Mouse (Mus musculus) layer of hippocampus, adult 2 months (tissue): ENCODE data around the gene Abcc12. TPM values are rescaled to one million over a fixed set of nuclear protein-coding genes. Genes with fewer than 3 reads are reported as not detected.

Experiments used
- DNase-seq, 2 experiments: peaks; one replicate each; pipeline ENCODE4 v3.0.0; 2022; ENCODE audit warnings: low spot score in 2 of 2
- H3K27ac ChIP-seq: fragments of 200-600 bp; 2 replicates; pipeline ENCODE4 v1.8.1; 2022
- H3K4me3 ChIP-seq: fragments of 200-600 bp; 2 replicates; pipeline ENCODE4 v1.8.1; 2022; ENCODE audit warnings: mild to moderate bottlenecking
- CTCF ChIP-seq: fragments of 200-600 bp; conservative IDR thresholded peaks from 2 replicates; pipeline ENCODE4 v1.8.1; 2022; ENCODE audit warnings: antibody characterized with exemption, mild to moderate bottlenecking, moderate library complexity
- total RNA-seq, 2 experiments: library from RNA; stranded (reverse); gene quantifications; 2 replicates each; pipeline ENCODE4 v1.2.3; 2021

Abcc12 gene
- total RNA-seq, 2 experiments from 2014 or later = 0.36 to 0.47 TPM

DNA sequence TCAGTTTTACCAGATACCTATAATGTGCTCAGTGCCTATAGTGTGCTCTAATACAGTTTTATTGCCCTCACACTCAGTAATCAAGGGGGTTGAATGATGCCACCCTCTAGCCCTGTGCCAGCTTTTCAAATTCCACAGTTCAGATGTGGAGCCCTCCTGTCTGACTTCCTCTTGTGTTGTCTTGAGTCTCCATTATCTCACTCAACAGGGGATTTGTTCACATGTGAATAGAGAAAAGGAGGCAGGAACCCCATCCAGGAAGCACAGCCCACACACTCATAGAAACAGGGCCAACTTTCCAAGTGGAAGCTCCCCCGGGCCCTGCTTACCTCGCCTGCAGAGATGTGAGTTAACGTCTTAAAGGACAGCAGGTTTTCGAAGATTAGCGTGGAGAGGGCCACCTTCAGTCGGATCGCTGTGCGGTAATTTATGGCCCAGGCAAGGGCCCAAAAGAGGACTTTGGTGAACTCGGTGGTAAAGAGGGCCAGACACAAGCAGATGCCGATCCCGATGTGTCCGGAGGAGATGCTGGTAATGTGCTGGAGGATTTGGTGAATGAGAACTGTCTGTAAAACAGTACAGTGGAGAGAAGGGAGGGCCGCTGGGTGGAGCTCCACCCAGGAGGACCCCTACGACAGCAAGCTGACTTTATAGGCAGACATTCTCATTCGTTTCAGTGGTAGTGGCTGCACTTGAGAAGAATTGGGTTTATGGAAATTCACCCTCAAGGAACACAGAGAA lies 20.4 kb downstream of the Abcc12 start:
- no peak for TF ChIP-seq CTCF
- no peak for DNase-seq
- no peak overlapping the region for H3K27ac ChIP-seq
- H3K4me3 ChIP-seq = no peak overlapping the region

DNA sequence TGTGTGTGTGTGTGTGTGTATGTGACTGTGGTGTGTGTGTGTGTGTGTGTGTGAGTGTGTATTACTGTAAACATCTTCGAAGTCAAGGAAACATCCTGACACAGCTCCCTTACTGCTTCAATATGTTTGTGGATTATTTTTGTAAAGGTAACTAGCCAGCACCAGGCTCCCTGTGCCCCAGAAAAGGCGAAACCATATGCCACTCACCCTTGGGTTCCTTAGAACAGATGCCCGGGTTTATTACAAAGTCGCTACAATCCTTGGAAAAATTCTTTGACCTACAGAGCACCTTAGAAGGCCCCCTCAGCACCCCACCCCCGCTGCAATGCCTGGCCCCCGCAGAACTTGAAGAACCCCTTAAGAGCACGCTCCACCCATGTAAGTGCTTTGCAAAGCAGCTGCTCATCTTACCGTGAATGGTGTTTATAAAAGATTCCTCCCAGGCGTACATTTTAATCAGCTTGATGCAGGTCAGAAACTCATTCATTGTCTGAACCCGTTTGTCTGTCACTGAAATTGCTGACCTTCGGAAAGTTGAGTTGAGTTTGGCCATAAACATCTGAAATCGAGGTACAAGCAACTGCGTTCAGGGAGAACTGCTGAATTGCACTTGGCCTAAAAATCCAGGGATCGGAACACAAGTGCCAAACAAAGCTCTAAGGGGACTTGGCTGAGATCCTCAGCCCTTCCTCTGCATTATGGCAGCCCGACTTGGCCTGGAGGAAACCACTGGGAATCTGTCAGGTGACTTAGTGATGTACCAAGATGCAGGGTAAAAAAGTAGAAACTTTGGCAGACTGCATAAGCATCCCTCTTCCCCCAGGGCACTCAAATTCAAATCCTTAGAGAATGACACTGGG lies 23.1 kb downstream of the Abcc12 start:
- H3K4me3 ChIP-seq = no peak overlapping the region
- no peak for DNase-seq
- H3K27ac ChIP-seq = no peak overlapping the region
- no peak for TF ChIP-seq CTCF

DNA sequence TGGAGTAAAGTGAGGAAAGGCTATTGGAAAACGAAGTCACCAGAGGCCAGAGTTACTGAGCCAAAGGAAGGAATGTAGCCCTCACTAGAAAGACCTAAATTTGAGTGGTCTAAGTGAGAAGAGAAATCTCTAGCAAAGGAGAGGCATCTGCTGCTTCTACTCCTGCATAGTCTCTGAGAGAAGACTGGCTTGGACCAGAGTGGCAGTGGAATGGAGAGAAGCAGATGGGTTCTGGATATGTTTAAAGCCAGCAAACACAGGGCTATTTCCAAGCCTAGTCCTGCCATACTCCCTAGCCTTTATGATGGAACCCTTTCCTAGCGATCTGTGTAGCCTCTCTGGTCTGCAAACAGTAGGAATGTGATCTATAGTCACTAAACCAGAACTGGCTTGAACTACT lies 24.9 kb downstream of the Abcc12 start:
- TF ChIP-seq CTCF = no peak
- no peak for DNase-seq
- no peak overlapping the region for H3K27ac ChIP-seq
- no peak overlapping the region for H3K4me3 ChIP-seq

DNA sequence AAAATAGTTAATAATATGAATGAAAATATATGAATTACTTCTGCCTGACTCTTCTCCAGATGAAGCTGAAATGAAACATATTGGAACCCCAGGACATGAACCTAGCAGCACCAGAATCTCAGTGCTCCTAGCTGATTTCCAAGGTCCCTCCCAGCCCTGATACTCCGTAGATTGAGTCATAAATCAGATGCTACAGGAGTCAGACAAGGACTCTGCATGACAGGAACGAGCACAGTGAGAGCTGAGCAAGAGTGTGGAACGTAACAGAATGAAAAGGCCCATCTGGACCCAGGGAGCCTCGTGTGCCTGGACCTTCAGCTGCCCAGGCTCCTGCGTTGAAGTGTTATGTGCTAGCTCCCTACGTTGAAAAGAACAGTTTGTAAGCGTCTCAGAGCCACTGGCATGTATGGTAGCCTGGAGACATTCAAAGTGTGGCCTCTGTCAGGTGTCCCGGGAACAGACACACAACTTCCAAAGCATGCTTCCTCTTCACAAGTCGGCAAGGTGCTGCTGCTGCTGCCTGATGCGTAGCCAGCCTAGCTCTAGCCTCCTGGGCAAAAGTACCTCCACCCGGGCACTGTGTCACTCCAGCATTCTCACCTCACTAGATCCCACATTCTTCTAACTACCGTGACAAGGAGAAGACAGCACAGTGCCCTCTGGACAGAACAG lies 26.1 kb downstream of the Abcc12 start:
- no peak overlapping the region for H3K27ac ChIP-seq
- DNase-seq = no peak
- TF ChIP-seq CTCF = no peak
- no peak overlapping the region for H3K4me3 ChIP-seq

DNA sequence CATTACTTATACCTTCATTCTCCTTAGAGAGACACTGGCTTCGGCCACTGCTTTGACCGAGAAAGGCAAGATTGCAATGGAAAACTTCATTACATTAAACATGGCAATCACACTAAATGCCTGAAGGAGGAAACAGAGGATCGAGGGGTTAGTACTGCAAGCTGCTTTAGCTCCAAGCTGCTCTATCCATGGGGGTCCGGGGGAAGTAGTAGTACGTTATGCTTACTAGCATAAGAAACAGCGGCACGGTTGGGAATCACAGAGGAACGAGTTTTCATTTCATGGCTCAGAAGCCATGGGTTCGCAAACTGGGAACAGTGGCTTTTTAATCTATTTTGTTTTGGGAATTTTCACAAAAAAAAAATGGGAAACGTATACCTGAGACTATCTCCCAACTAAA lies 30.0 kb downstream of the Abcc12 start:
- TF ChIP-seq CTCF = no peak
- DNase-seq = no peak

DNA sequence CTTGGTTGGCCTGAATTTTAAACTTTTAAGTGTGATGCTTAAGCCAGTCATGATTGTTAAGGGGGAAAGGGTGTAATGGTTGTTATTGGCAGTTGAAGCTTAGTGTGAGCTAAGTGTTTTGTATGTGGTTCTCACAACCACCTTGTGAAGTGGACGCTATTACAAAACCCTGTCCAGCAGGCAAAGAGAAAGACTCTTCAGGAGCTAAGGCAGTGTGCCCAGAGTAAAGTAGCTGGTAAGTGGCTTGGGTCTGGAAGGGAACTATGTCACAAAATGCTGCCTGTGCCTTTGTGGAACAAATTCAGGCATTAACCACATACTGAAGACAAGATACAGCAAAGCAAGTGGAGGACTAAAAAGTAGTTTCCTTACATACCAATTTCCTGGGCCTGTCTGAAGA lies 34.5 kb downstream of the Abcc12 start:
- Histone ChIP-seq H3K27ac (no peak overlapping the region), H3K4me3 (no peak overlapping the region)
- no peak for DNase-seq
- TF ChIP-seq CTCF = no peak

More for the DNA sequence above, 30.0 kb downstream of the Abcc12 start:
- Histone ChIP-seq H3K4me3 (no peak overlapping the region), H3K27ac (no peak overlapping the region)

DNA sequence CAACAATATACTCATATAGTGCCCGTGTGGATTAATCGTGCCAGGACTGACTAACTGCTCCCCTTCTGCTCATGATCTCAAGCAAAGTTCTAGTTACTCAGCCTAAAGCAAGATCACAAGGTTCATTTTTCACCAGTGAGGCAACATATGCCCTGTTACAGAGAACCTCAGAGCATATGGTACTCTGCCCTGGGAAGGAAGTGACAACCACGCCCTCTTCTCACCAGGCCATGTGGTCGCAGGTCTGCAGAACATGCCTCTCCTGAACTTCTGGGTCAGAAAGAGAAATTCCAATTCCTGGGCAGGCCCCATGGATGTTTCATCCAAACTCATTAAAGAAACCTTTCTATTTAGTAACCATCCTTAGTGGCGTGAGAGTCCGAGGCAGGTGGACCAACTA lies 39.6 kb downstream of the Abcc12 start:
- DNase-seq = no peak
- no peak overlapping the region for H3K27ac ChIP-seq
- TF ChIP-seq CTCF = no peak
- H3K4me3 ChIP-seq = no peak overlapping the region

DNA sequence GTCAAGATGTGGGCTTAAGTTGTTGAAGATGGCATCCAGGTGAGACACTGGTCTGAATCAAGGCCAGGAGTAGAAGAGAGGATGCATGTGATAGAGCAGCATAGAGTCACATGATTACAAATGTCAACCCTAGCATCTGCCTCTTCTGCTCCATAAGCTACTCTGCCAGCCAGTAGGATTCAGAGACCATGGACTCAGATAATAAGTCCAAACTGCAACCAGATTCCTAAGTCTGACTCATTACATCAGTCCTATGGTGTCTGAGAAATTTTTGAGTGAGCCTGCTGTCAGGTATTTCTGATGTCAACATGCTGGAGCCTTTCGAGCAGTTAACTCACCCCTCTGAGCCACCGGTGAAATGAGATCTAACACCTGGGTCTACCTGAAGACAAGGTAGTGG lies 40.1 kb downstream of the Abcc12 start:
- no peak for TF ChIP-seq CTCF
- H3K4me3 ChIP-seq = no peak overlapping the region
- H3K27ac ChIP-seq = no peak overlapping the region
- DNase-seq = no peak

DNA sequence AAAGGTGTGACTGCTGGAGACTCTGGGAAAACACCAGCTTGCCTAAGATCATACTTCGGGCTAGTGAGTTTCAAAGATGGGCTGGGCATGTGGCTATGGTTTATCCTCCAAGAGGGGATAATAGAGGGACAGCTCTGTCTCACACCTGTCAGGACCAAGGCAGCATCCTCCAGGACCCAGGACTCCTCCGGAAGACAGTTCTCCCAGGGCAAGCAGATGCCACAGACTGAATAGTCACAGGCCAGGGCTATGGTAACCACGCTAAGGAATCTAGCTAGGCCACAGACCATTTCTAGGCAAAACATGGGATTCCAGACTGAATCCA lies 43.9 kb downstream of the Abcc12 start:
- Histone ChIP-seq H3K4me3 (no peak overlapping the region), H3K27ac (no peak overlapping the region)
- DNase-seq = no peak
- no peak for TF ChIP-seq CTCF

DNA sequence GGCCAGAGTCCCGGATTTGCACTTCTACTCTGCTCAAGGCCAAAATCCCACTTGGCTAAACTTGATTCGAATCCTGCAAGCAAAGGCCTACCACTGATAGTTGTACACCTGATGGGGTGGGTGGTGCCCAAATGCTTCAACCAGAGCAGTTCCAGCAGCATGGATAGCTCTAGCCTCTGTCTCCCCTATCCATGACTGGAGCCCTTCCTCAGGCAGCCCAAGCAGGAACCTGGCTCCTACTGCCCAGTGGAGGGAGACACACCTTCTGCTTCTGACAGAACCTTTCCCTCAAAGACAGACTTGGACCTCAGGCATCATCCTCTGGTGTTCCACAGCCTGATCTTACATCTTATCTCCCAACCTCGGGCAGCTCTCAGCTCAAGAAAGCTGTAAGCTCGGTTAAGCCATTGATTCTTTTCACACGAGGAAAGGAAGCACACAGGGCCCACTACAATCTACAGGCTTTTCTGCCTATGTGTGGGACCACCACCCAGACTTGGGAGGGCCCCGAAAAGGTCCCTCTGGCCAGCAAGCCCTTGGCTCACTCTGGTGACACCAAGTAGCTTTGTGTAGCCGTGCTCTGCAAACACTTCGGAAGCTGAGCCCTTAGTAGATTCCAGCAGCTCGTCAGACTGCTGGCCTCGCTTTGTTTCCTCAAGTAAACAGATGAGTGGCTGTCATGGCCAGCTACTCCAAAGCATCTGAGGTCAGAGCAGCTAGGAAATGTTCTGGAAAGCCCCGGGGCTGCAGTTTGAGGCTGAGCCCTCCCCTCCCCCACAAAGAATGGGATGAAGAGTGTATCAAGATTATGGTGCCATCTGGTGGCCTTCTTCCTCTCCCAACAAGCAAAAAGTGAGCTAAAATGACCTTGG lies 44.5 kb downstream of the Abcc12 start:
- TF ChIP-seq CTCF = peak; percentile 83
- H3K27ac ChIP-seq = peak overlapping the region; percentile 14; the same call in 1 of the 2 replicates
- DNase-seq = peak; percentile 71 to 79
- no peak overlapping the region; the same call in 1 of the 2 replicates for H3K4me3 ChIP-seq

DNA sequence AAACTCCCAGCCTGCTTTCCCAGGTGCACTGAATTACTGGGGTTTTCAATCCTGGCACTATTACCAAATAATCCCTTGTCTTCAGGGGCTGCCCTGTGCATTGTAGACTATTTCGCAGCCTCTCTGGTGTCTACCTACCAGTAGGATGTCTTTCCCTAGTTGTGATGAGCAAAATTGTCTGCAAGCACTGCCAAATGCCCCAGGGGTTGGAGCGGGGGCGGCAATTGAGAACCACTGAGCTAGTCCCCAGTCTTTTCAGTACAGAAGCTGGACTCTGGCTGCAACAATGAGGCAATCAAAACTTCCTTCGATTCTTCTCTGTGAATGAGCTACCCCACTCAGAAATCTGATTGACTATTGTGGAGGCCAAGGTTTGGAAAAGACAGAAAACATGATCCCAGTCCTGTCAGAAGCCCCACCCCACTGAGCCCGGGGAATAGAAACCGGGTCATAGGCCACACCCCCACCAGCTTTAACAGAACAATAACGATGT lies 45.4 kb downstream of the Abcc12 start:
- no peak for TF ChIP-seq CTCF
- no peak overlapping the region for H3K27ac ChIP-seq
- DNase-seq = no peak
- H3K4me3 ChIP-seq = no peak overlapping the region

DNA sequence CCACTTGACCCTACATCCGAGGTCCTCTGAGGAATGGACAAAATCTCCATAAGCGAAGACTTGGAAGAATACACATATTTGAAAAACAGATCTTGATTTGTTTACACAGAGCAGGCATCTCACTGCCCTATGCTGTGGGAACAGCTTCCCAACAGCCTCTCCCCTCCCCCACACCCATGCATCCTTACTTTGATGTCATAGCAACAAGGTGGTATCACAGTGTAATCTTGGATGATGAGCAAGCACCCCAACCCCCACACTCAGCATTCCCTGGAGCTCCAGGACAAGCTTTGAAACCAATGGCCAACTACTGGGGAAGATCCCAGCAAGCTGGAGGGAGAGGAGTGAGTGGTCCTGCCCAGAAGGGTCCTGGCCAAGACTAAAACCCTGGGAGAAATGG lies 50.8 kb downstream of the Abcc12 start:
- no peak overlapping the region for H3K4me3 ChIP-seq
- H3K27ac ChIP-seq = no peak overlapping the region
- DNase-seq = no peak
- no peak for TF ChIP-seq CTCF
